Mouse (Mus musculus): ENCODE data around the gene Chchd4.

- TF ChIP-seq GATA1 (IDR thresholded peaks at IDR 0.05; ENCODE audit: borderline replicate concordance, low read length) (no peak), FLI1 (IDR thresholded peaks at IDR 0.05; ENCODE audit: low read length) (no peak)
Observed at GRCm38 (mm10) chr6:91441145-91441662, 32.1 kb downstream of the Chchd4 start.
